Mouse (Mus musculus): ENCODE measurements around the gene Lck. TPM values are rescaled to one million over a fixed set of nuclear protein-coding genes. Genes with fewer than 3 reads are reported as not detected.
A peak's percentile ranks its signal among the peaks of the same experiment; 100 is the strongest.

Gene Lck
- polyA plus RNA-seq, 1 experiment from 2014 or later, result 7.5 TPM

GRCm38 (mm10) chr4:129513086-129513767, 60.2 kb downstream of the Lck start, which contains the start of gene Marcksl1:
TSS of gene Marcksl1 (plus strand) at chr4:129513581.
- no peaks in the 10 kb centered on the region for H3K27me3 ChIP-seq (ENCODE audit: control insufficient read depth, insufficient read depth, low read length)
- H3K4me3 ChIP-seq (ENCODE audit: low read depth, low read length), result peak within 1 kb of the TSS; percentile 100
- H3K36me3 ChIP-seq (ENCODE audit: control insufficient read depth, insufficient read depth, low read length), result peaks cover 24% of the 10 kb centered on the region
- H3K9me3 ChIP-seq (ENCODE audit: control insufficient read depth, low read depth, low read length), result no peaks in the 10 kb centered on the region
- peak within 1 kb of the TSS; percentile 100 for H3K9ac ChIP-seq (replicated peaks; ENCODE audit: low read depth, low read length)
- H3K4me1 ChIP-seq (ENCODE audit: control insufficient read depth, insufficient read depth, low read length), result peaks cover 12% of the 10 kb centered on the region; the same call in 1 of the 2 replicates
- peak within 1 kb of the TSS; percentile 59 for H3K4me2 ChIP-seq (replicated peaks; ENCODE audit: low read depth, low read length)
- peak; percentile 86 for ATAC-seq (ENCODE audit: insufficient number of reproducible peaks, insufficient read depth, low FRiP score, low read depth)
- peak within 1 kb of the TSS; percentile 97 for H3K27ac ChIP-seq (ENCODE audit: low read length)
- 4% methylated on average over 47 of the region's 47 CpGs for WGBS

DNA sequence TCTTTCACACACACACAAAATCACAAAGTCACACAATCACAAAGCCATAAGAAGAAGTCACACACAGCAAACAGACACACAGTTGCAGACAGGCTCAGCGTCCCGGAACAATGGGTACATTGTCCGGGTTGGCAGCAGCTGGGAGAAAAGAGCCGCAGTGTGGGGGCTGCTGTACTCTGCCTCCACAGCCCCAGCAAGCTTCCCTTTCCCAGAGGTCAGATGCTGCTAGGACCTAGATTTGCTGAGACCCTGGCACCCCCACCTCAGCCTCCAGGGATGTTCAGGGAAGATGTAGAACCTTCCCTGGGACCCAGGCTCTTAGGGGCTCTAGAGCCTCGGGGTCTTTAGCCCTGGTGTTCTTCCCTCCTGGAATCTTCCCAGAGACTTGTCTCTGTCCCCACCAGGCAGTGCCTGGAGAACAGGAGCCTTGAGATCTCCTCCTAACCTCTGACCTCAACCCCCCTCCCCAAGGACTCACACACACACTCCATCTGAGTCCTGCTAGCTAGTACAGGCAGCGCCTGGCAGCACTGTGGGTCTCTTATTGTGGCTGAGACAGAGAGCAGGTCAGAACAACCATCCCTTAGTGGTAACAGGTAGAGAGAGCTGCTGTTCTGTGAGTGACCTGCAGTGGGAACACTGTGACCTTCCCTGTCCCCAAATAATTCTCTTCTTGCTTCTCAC, 61.9 kb downstream of the Lck start:
- H3K4me2 ChIP-seq (replicated peaks; ENCODE audit: low read depth, low read length), result no peak overlapping the region
- no peaks in the 10 kb centered on the region for H3K9me3 ChIP-seq (ENCODE audit: control insufficient read depth, low read depth, low read length)
- no peak overlapping the region for H3K27ac ChIP-seq (ENCODE audit: low read length)
- H3K36me3 ChIP-seq (ENCODE audit: control insufficient read depth, insufficient read depth, low read length), result peaks cover 10% of the 10 kb centered on the region
- no peaks in the 10 kb centered on the region for H3K27me3 ChIP-seq (ENCODE audit: control insufficient read depth, insufficient read depth, low read length)
- no peak for ATAC-seq (ENCODE audit: insufficient number of reproducible peaks, insufficient read depth, low FRiP score, low read depth)
- 57% methylated on average over 6 of the region's 6 CpGs for WGBS
- no peak overlapping the region for H3K4me3 ChIP-seq (ENCODE audit: low read depth, low read length)
- H3K9ac ChIP-seq (replicated peaks; ENCODE audit: low read depth, low read length), result no peak overlapping the region
- peaks cover 12% of the 10 kb centered on the region; the same call in 1 of the 2 replicates for H3K4me1 ChIP-seq (ENCODE audit: control insufficient read depth, insufficient read depth, low read length)

- Histone ChIP-seq H3K9ac (replicated peaks; ENCODE audit: low read depth, low read length) (no peak overlapping the region), H3K4me3 (ENCODE audit: low read depth, low read length) (no peak overlapping the region), H3K27ac (ENCODE audit: low read length) (no peak overlapping the region), H3K9me3 (ENCODE audit: control insufficient read depth, low read depth, low read length) (no peaks in the 10 kb centered on the region), H3K27me3 (ENCODE audit: control insufficient read depth, insufficient read depth, low read length) (no peaks in the 10 kb centered on the region), H3K4me2 (replicated peaks; ENCODE audit: low read depth, low read length) (no peak overlapping the region), H3K4me1 (ENCODE audit: control insufficient read depth, insufficient read depth, low read length) (peaks cover 11% of the 10 kb centered on the region; the same call in 1 of the 2 replicates), H3K36me3 (ENCODE audit: control insufficient read depth, insufficient read depth, low read length) (peaks cover 8% of the 10 kb centered on the region)
- ATAC-seq (ENCODE audit: insufficient number of reproducible peaks, insufficient read depth, low FRiP score, low read depth), result no peak
- 56% methylated on average over 6 of the region's 6 CpGs for WGBS
These were observed 62.6 kb downstream of the Lck start for GRCm38 (mm10) chr4:129510723-129511412.

DNA sequence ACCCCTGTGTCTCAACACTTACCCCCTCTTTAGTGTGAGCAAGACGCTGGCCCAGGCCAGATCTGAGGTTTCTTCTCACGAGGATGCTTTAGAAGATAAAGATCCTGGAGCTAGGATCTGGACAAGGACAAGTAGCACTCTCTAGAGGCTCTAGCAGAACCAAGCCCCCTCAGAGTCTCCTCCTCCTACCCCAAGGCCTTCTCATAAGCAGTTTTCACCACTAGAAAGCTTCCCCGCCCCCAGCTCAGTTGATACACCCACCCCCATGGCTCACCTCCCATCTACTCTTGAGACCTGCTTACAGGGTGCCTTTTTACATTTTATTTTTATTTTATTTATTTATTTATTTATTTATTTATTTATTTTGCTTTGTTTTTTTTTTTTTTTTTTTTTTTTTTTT, 63.8 kb downstream of the Lck start:
- Histone ChIP-seq H3K27ac (ENCODE audit: low read length) (no peak overlapping the region), H3K36me3 (ENCODE audit: control insufficient read depth, insufficient read depth, low read length) (no peaks in the 10 kb centered on the region), H3K4me1 (ENCODE audit: control insufficient read depth, insufficient read depth, low read length) (peaks cover 4% of the 10 kb centered on the region; the same call in 1 of the 2 replicates), H3K9me3 (ENCODE audit: control insufficient read depth, low read depth, low read length) (no peaks in the 10 kb centered on the region), H3K9ac (replicated peaks; ENCODE audit: low read depth, low read length) (no peak overlapping the region), H3K4me2 (replicated peaks; ENCODE audit: low read depth, low read length) (no peak overlapping the region), H3K4me3 (ENCODE audit: low read depth, low read length) (no peak overlapping the region), H3K27me3 (ENCODE audit: control insufficient read depth, insufficient read depth, low read length) (no peaks in the 10 kb centered on the region)
- no peak for ATAC-seq (ENCODE audit: insufficient number of reproducible peaks, insufficient read depth, low FRiP score, low read depth)
- WGBS, result 53% methylated on average over 3 of the region's 3 CpGs

- H3K4me1 ChIP-seq (ENCODE audit: control insufficient read depth, insufficient read depth, low read length), result peaks cover 4% of the 10 kb centered on the region; the same call in 1 of the 2 replicates
- H3K27ac ChIP-seq (ENCODE audit: low read length), result no peak overlapping the region
- no peaks in the 10 kb centered on the region for H3K9me3 ChIP-seq (ENCODE audit: control insufficient read depth, low read depth, low read length)
- 60% methylated on average over 15 of the region's 15 CpGs for WGBS
- no peak for ATAC-seq (ENCODE audit: insufficient number of reproducible peaks, insufficient read depth, low FRiP score, low read depth)
- H3K4me2 ChIP-seq (replicated peaks; ENCODE audit: low read depth, low read length), result no peak overlapping the region
- no peak overlapping the region for H3K9ac ChIP-seq (replicated peaks; ENCODE audit: low read depth, low read length)
- no peak overlapping the region for H3K4me3 ChIP-seq (ENCODE audit: low read depth, low read length)
- no peaks in the 10 kb centered on the region for H3K27me3 ChIP-seq (ENCODE audit: control insufficient read depth, insufficient read depth, low read length)
- no peaks in the 10 kb centered on the region for H3K36me3 ChIP-seq (ENCODE audit: control insufficient read depth, insufficient read depth, low read length)
These were observed 64.4 kb downstream of the Lck start for GRCm38 (mm10) chr4:129508834-129509600.

GRCm38 (mm10) chr4:129508237-129508515, 65.3 kb downstream of the Lck start:
- Histone ChIP-seq H3K4me2 (replicated peaks; ENCODE audit: low read depth, low read length) (no peak overlapping the region), H3K36me3 (ENCODE audit: control insufficient read depth, insufficient read depth, low read length) (no peaks in the 10 kb centered on the region), H3K4me3 (ENCODE audit: low read depth, low read length) (no peak overlapping the region), H3K27me3 (ENCODE audit: control insufficient read depth, insufficient read depth, low read length) (no peaks in the 10 kb centered on the region), H3K9ac (replicated peaks; ENCODE audit: low read depth, low read length) (no peak overlapping the region), H3K27ac (ENCODE audit: low read length) (no peak overlapping the region), H3K9me3 (ENCODE audit: control insufficient read depth, low read depth, low read length) (no peaks in the 10 kb centered on the region), H3K4me1 (ENCODE audit: control insufficient read depth, insufficient read depth, low read length) (peaks cover 4% of the 10 kb centered on the region; the same call in 1 of the 2 replicates)
- 61% methylated on average over 3 of the region's 3 CpGs for WGBS
- ATAC-seq (ENCODE audit: insufficient number of reproducible peaks, insufficient read depth, low FRiP score, low read depth), result no peak

DNA sequence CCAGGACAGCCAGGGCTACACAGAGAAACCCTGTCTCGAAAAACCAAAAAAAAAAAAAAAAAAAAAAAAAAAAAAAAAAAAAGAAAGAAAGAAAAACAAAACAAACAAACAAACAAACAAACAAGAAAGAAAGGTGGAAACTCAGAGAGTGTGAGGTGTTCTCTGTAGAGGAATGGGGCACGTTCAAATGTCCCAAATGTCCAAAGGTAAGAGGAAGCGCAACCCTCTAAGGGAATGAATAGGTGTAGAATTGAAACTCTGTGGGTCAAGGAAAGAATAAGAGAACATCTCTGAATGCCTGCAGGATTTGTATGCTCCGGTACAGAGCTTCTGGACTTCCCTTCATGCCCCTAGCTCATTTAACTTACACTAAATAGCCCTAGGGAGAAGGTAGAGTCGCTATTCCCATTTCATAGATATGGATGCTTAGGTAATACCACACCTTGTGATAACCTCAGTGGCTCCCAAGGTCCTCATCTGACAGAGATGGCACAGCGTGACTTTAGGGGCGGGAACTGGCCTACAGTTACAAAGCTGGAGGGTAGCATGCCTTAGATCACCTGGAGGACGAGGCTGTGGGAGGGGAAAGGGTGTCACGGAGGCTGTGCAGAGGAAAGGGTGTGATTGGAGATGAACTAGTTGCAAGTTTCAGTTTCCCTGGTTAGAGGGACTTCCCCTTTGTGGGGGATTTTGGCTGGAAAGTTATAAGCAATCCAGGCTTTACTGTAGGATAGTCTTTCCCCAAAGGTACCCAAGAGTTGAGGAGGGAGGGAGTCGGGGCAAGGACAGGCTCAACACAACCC, 65.8 kb downstream of the Lck start:
- Histone ChIP-seq H3K9me3 (ENCODE audit: control insufficient read depth, low read depth, low read length) (no peaks in the 10 kb centered on the region), H3K27me3 (ENCODE audit: control insufficient read depth, insufficient read depth, low read length) (no peaks in the 10 kb centered on the region), H3K27ac (ENCODE audit: low read length) (no peak overlapping the region), H3K4me2 (replicated peaks; ENCODE audit: low read depth, low read length) (no peak overlapping the region), H3K36me3 (ENCODE audit: control insufficient read depth, insufficient read depth, low read length) (no peaks in the 10 kb centered on the region), H3K9ac (replicated peaks; ENCODE audit: low read depth, low read length) (no peak overlapping the region), H3K4me1 (ENCODE audit: control insufficient read depth, insufficient read depth, low read length) (peaks cover 4% of the 10 kb centered on the region; the same call in 1 of the 2 replicates), H3K4me3 (ENCODE audit: low read depth, low read length) (no peak overlapping the region)
- 59% methylated on average over 9 of the region's 10 CpGs for WGBS
- no peak for ATAC-seq (ENCODE audit: insufficient number of reproducible peaks, insufficient read depth, low FRiP score, low read depth)

Measured in stomach, embryonic 14.5 days (tissue).